Mouse (Mus musculus) forebrain, embryonic 10.5 days (tissue): Measurements from ENCODE around the gene Mcpt4. TPM values are rescaled to one million over a fixed set of nuclear protein-coding genes. Genes with fewer than 3 reads are reported as not detected.
"Not testable (repeated sequence)": the region's sequence is repeated elsewhere in the genome, so short reads cannot be mapped to it uniquely, and the experiment has no call there.

Experiments used
- DNase-seq: peaks from one replicate; pipeline ENCODE4 v3.0.0-alpha.2; 2017; ENCODE audit warnings: low spot score; ENCODE audit errors: extremely low spot score
- H3K27ac ChIP-seq: fragments of 300-500 bp; sonication (generic); 2 replicates; pipeline ENCODE4 v1.5.1; 2016; ENCODE audit warnings: mild to moderate bottlenecking
- H3K27me3 ChIP-seq: fragments of 300-500 bp; sonication (generic); 2 replicates; pipeline ENCODE4 v1.6.1; 2016; ENCODE audit warnings: mild to moderate bottlenecking; ENCODE audit not compliant: poor library complexity, severe bottlenecking
- H3K36me3 ChIP-seq: fragments of 300-500 bp; sonication (generic); replicated peaks from 2 replicates; pipeline ENCODE4 v1.6.1; 2016; ENCODE audit warnings: mild to moderate bottlenecking, moderate library complexity
- H3K4me1 ChIP-seq: fragments of 300-500 bp; sonication (generic); 2 replicates; pipeline ENCODE4 v1.6.1; 2016
- H3K4me3 ChIP-seq: fragments of 300-500 bp; sonication (generic); 2 replicates; pipeline ENCODE4 v1.5.1; 2016; ENCODE audit warnings: mild to moderate bottlenecking, moderate library complexity
- H3K9me3 ChIP-seq: fragments of 300-500 bp; sonication (generic); 2 replicates; pipeline ENCODE4 v1.6.1; 2016; ENCODE audit warnings: mild to moderate bottlenecking, moderate library complexity
- WGBS: fragments of 180-500 bp; shearing (Covaris S2); methylation state at CpG from one replicate; pipeline ENCODE4 v1.1.7; 2016; 5-methylcytosine and 5-hydroxymethylcytosine counted together
- microRNA-seq: library from miRNA; unstranded; fragments of <30 nt; microRNA quantifications from one replicate; pipeline ENCODE4, GENCODE M21; 2017
- polyA plus RNA-seq: library from polyadenylated mRNA; unstranded; fragments of >200 nt; fragmentation: Nextera tagmentation; extraction: Ambion mirVana; gene quantifications from 2 replicates; pipeline ENCODE4 v1.2.1, GENCODE M21; 2016

Gene Mcpt4
- polyA plus RNA-seq, 1 experiment from 2014 or later = not detected

GRCm38 (mm10) chr14:56041792-56042191 is 20.3 kb downstream of the Mcpt4 start, which contains the start of gene Mcpt2:
Gene Mcpt2, plus strand, starts transcription at chr14:56042041.
- H3K27ac ChIP-seq, H3K4me3 ChIP-seq, H3K36me3 ChIP-seq, H3K27me3 ChIP-seq, H3K4me1 ChIP-seq, H3K9me3 ChIP-seq, DNase-seq: not testable (repeated sequence)
- 93% methylated on average over 1 of the region's 1 CpGs for WGBS

- no peaks in the 10 kb centered on the region for H3K27me3 ChIP-seq
- H3K36me3 ChIP-seq = no peaks in the 10 kb centered on the region
- H3K27ac ChIP-seq = no peak overlapping the region
- 97% methylated on average over 2 of the region's 2 CpGs for WGBS
- H3K9me3 ChIP-seq = no peaks in the 10 kb centered on the region
- DNase-seq = no peak
- no peak overlapping the region for H3K4me3 ChIP-seq
- no peaks in the 10 kb centered on the region for H3K4me1 ChIP-seq
These were observed 27.7 kb downstream of the Mcpt4 start for GRCm38 (mm10) chr14:56034433-56034832.

- H3K9me3 ChIP-seq, H3K27ac ChIP-seq, H3K36me3 ChIP-seq, H3K4me1 ChIP-seq, DNase-seq, H3K4me3 ChIP-seq, H3K27me3 ChIP-seq: not testable (repeated sequence)
- 83% methylated on average over 3 of the region's 3 CpGs for WGBS
These were observed 31.7 kb downstream of the Mcpt4 start, which contains the start of gene Mcpt9 for GRCm38 (mm10) chr14:56030395-56030794. Gene Mcpt9, minus strand, starts transcription at chr14:56030495.

- DNase-seq, H3K4me3 ChIP-seq, H3K36me3 ChIP-seq, H3K9me3 ChIP-seq, H3K4me1 ChIP-seq, H3K27ac ChIP-seq, H3K27me3 ChIP-seq: not testable (repeated sequence)
- 85% methylated on average over 4 of the region's 4 CpGs for WGBS
These were observed 40.8 kb downstream of the Mcpt4 start for GRCm38 (mm10) chr14:56021305-56021704.

- Histone ChIP-seq H3K27me3 (no peaks in the 10 kb centered on the region), H3K4me1 (no peaks in the 10 kb centered on the region), H3K36me3 (no peaks in the 10 kb centered on the region), H3K9me3 (no peaks in the 10 kb centered on the region), H3K27ac (no peak overlapping the region), H3K4me3 (no peak overlapping the region)
- no peak for DNase-seq
- 79% methylated on average over 1 of the region's 1 CpGs for WGBS
These were observed 42.7 kb downstream of the Mcpt4 start for GRCm38 (mm10) chr14:56019446-56019845.

- H3K27ac ChIP-seq, H3K27me3 ChIP-seq, H3K36me3 ChIP-seq, H3K4me1 ChIP-seq, DNase-seq, H3K4me3 ChIP-seq, H3K9me3 ChIP-seq: not testable (repeated sequence)
- WGBS = 85% methylated on average over 3 of the region's 3 CpGs
These were observed 44.4 kb downstream of the Mcpt4 start, which contains the start of gene Mcpt1 for GRCm38 (mm10) chr14:56017671-56018070. Gene Mcpt1, plus strand, starts transcription at chr14:56017971.

GRCm38 (mm10) chr14:56013924-56014323 is 48.2 kb downstream of the Mcpt4 start:
- Histone ChIP-seq H3K27ac (no peak overlapping the region), H3K27me3 (no peaks in the 10 kb centered on the region), H3K9me3 (no peaks in the 10 kb centered on the region), H3K4me1 (no peaks in the 10 kb centered on the region), H3K4me3 (no peak overlapping the region), H3K36me3 (no peaks in the 10 kb centered on the region)
- 87% methylated on average over 2 of the region's 2 CpGs for WGBS
- DNase-seq = no peak

- Histone ChIP-seq H3K9me3 (no peaks in the 10 kb centered on the region; the same call in 1 of the 2 replicates), H3K36me3 (no peaks in the 10 kb centered on the region), H3K27ac (no peak overlapping the region), H3K27me3 (no peaks in the 10 kb centered on the region), H3K4me1 (no peaks in the 10 kb centered on the region), H3K4me3 (no peak overlapping the region)
- DNase-seq = no peak
- 90% methylated on average over 3 of the region's 3 CpGs for WGBS
These were observed 49.0 kb downstream of the Mcpt4 start for GRCm38 (mm10) chr14:56013147-56013546.

Small RNAs within 50 kb of the gene (microRNA-seq; reads per million reads assigned to microRNA genes)
- not detected for gene Mir6949

Other genes starting within 250 kb of the Mcpt4 start
- 37.9 and 39.1 TPM in 2 replicates for gene Nfatc4, start 239.2 kb downstream of the Mcpt4 start, polyA plus RNA-seq
- 24.5 and 25.8 TPM in 2 replicates for gene Nynrin, start 208.3 kb downstream of the Mcpt4 start, polyA plus RNA-seq
- gene Cbln3, start 177.9 kb downstream of the Mcpt4 start, polyA plus RNA-seq = 0.10 and 0.12 TPM in 2 replicates
- gene Khnyn, start 177.4 kb downstream of the Mcpt4 start, polyA plus RNA-seq = 22.7 and 25.3 TPM in 2 replicates
- gene Sdr39u1, start 162.0 kb downstream of the Mcpt4 start, polyA plus RNA-seq = 41.9 and 48.9 TPM in 2 replicates
- gene Cma1, start 117.6 kb downstream of the Mcpt4 start, polyA plus RNA-seq = not detected in 2 replicates
- gene Cma2, start 111.3 kb downstream of the Mcpt4 start, polyA plus RNA-seq = not detected in 2 replicates
- gene Mcpt1, start 44.3 kb downstream of the Mcpt4 start, polyA plus RNA-seq = not detected in 2 replicates
- gene Mcpt9, start 31.8 kb downstream of the Mcpt4 start, polyA plus RNA-seq = not detected in 2 replicates
- not detected in 2 replicates for gene Mcpt2, start 20.3 kb downstream of the Mcpt4 start, polyA plus RNA-seq
- gene Mcpt8, start 23.0 kb upstream of the Mcpt4 start, polyA plus RNA-seq = not detected in 2 replicates
- 0.29 TPM in 1 of 2 replicates, not detected in the other for gene Ctsg, start 40.3 kb upstream of the Mcpt4 start, polyA plus RNA-seq
- gene Gzme, start 58.3 kb upstream of the Mcpt4 start, polyA plus RNA-seq = not detected in 2 replicates
- not detected in 2 replicates for gene Gzmd, start 70.3 kb upstream of the Mcpt4 start, polyA plus RNA-seq
- gene Gzmg, start 97.3 kb upstream of the Mcpt4 start, polyA plus RNA-seq = not detected in 2 replicates
- not detected in 2 replicates for gene Gzmn, start 112.3 kb upstream of the Mcpt4 start, polyA plus RNA-seq
- not detected in 2 replicates for gene Gzmf, start 149.1 kb upstream of the Mcpt4 start, polyA plus RNA-seq
- gene Gzmc, start 172.3 kb upstream of the Mcpt4 start, polyA plus RNA-seq = 0.36 TPM in 1 of 2 replicates, not detected in the other
- not detected in 2 replicates for gene Gzmb, start 199.9 kb upstream of the Mcpt4 start, polyA plus RNA-seq